Mouse (Mus musculus) left cerebral cortex, adult 11 months (tissue): ENCODE measurements around the gene Tst.

ENCODE experiments used
- DNase-seq: peaks from one replicate; pipeline ENCODE4 v3.0.0; 2022; ENCODE audit warnings: low spot score

Gene Tst

DNA sequence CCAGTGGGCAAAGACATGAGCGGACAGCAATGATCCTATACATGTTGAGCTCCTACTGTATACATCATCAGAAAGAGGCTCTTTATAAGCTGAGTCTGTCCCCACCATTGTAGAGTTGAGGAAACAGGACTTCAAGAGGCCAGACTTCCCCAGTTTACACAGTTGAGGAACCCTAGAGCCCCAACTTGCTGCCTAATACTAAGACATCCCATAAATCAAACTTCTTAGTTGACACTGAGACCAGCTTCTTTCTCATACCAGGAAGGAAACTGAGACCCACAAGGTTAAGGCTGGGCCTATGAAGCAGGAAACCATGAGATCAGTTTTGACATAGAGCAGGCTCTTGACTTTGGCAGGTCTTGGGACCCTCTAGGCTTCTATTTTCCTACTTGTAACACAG lies 20.1 kb downstream of the Tst start:
- no peak for DNase-seq

GRCm38 (mm10) chr15:78384220-78385116 lies 21.2 kb downstream of the Tst start:
- DNase-seq, result peak; percentile 54

GRCm38 (mm10) chr15:78383450-78384219 lies 22.1 kb downstream of the Tst start:
- peak; percentile 58 for DNase-seq

DNA sequence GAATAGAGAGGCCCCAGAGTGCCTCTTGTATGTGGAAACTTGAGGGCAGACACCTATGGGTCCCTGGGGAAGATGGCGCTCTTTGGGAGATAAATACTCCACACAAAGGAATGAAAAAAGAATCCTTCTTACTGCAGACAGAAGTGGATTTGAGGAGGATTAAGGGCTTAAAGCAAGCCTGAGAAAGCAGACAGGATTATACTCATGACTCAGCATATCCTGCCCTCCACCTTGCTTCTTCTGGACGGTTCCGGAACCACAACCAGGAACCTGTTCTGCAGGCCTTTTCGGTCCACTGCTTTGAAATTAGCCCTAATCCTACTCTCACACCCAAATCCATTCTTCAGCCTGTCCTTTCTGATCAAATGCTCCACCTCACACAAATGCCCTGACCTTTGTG lies 23.6 kb downstream of the Tst start:
- DNase-seq, result no peak

DNA sequence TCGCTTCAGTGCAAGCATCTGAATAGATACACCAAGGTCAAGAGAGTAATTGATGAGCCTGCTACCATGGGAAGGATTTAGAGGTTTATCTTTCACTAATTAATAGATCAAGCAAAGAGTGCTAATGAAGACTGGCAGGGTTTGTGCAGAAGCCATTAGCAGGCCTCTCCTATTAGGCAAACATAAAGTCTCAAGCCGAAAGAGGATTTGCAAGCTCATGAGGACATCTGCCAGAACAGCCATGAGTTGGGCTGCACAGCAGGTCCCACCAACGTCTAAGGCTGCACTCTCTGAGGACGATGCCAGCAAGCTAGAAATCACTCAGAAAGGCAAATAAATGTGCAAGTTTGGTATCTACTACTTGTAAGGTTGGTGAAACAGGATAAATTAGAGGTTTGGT lies 25.0 kb downstream of the Tst start:
- no peak for DNase-seq

DNA sequence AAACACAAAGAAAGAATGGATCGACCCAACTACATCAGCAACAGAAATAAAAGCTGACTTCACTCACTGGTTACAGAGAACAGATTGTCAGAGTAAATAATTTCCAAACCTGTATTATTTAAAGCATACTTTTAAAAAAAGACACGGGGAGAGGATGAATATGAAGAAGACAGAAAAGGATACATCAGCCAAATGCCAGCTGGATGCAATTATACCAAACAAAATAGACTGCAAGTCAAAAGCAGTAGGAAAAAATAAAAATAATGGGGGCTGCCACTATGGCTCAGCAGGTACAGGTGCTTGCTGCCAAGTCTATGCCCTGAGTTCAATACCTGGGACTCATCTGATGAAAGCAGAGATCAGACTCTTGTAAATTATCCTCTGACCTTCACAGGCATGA lies 25.5 kb downstream of the Tst start:
- DNase-seq, result no peak

DNA sequence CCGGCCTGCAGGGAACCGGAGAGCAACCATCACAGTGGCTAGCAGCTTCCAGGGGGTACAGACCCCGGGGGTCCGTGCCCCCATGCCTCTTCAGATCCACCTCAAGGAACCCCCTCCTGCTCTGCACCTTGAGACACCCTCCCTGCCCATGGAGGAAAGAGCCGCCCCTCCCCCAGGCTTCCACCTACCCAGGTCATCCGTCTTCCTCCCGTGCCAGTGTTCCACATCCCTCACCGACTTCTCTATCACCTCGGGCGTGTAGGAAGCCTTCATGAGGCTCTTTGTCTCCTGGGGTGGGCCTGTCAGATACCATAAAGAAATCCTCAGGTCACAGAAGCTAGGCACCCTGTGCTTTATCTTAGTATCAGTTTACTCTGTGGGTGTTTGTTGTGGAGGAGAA lies 27.2 kb downstream of the Tst start:
- DNase-seq, result no peak

GRCm38 (mm10) chr15:78377859-78378258 lies 27.8 kb downstream of the Tst start:
- no peak for DNase-seq

DNA sequence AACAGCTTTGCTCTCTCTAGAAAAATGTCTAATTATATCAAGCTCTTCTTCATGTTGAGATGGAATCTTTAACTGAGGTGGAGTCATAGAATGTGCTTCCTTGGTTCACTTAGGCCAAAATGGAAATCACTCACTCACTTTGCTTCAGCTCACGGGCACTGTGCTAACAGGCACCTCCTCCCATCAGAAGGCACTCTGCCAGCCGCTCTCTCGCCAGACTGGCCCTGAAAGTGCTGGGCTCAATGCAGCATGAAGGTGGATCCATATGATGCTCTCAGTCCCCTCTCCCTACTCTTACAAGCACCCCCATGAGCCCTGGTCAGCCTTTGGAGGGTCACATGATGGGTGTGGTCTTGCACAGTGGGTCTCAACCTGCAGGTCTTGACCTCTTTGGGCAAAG lies 31.5 kb downstream of the Tst start:
- no peak for DNase-seq

GRCm38 (mm10) chr15:78372796-78373195 lies 32.9 kb downstream of the Tst start:
- DNase-seq, result no peak

- no peak for DNase-seq
These were observed 36.1 kb downstream of the Tst start for GRCm38 (mm10) chr15:78369641-78370040.

- DNase-seq, result no peak
These were observed 36.8 kb downstream of the Tst start for GRCm38 (mm10) chr15:78368926-78369346.

DNA sequence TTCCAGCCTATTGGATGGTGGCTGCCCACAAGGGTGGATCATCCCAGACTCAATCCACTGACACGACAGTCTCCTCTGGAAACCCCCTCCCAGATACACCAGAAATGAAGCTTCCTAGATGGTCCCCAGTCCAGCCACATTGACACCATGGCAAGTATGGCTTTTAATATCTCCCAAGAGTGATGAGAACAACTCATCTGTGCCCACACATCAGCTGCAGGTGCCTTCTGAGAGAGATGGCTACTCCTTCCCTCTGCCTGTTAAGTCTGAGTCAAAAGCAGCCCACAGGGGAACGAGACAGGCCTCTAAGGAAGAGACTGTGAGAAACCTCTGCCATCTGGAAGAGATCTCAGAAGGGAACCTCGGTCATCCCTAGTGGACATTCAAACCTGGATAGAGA lies 37.9 kb downstream of the Tst start:
- DNase-seq, result no peak

DNA sequence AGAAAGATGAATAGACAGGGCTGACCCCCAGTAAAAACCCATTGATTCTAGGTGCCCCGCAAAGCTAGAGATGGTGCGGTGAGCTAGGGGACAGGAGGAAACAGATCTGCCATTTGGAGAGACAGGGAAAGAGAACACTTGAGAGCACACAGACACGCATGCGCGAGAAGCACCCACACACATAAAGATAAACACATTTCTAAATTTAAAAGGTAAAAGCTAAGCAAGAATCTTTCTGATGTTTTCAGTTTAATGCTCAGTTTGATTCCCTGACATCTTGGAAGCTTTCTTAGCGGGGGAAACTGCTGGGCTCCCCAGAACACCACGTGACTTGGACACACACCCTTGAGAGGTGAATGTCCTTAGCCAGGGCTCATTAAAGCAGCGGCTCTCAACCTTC lies 38.8 kb downstream of the Tst start:
- DNase-seq, result no peak

- DNase-seq, result no peak
These were observed 39.8 kb downstream of the Tst start for GRCm38 (mm10) chr15:78365916-78366315.

GRCm38 (mm10) chr15:78355548-78355947 lies 50.2 kb downstream of the Tst start:
- DNase-seq, result no peak

DNA sequence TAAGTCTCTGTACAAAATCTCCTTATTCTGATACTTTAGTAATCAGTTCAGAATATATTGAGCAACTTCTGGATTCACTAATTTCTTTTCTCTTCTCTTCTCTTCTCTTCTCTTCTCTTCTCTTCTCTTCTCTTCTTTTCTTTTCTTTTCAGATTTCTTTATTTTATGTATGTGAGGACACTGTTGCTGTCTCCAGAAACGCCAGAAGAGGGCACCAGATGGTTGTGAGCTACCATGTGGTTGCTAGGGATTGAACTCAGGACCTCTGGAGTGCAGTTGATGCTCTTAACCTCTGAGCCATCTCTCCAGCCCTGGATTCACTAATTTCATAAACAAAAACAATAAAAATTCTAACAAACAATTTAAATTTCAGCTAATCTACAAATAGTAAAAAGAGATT lies 50.7 kb downstream of the Tst start:
- DNase-seq, result no peak

DNA sequence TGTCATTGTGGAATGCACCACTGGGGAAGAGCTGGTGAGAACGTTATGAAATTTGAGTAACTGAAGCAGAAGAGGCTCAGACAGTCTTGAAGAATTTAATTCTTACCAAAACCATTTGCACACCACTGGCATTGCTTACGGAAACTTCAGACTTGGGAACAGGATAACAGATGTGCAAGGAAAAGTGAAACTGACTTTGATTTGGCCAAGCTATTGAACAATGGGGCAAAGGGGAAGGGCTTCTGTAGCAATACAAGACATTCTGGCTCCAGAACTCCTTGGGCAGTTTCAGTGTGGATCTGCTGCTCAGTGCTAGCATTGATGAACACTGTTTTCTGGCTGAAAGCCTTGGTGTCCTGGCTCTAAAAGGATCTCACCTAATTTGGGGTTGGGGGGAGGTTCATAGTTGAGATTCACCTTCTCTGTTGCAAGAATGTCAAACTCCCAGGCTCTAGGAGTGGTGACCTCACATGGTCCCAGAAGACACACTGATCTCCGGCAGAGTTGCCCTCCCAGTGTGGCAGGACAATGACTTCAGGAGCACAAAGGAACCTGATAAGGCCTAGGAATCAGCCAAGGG lies 54.0 kb downstream of the Tst start:
- no peak for DNase-seq
